Mouse (Mus musculus) limb, embryonic 15.5 days (tissue): ENCODE measurements around the gene Rnf182. TPM values are rescaled to one million over a fixed set of nuclear protein-coding genes. Genes with fewer than 3 reads are reported as not detected.

ENCODE experiments used
- ATAC-seq: fragments of 200-750 bp; cut with Nextera tagmentation; 2 replicates; pipeline ENCODE4 v1.8.0; 2017; ENCODE audit warnings: low read depth, moderate TSS enrichment; ENCODE audit not compliant: insufficient number of reproducible peaks, low FRiP score, low TSS enrichment
- H3K27ac ChIP-seq: fragments of 300-500 bp; sonication (generic); 2 replicates; pipeline ENCODE4 v1.5.1; 2015; ENCODE audit warnings: moderate library complexity, mild to moderate bottlenecking, inconsistent platforms
- H3K27me3 ChIP-seq: fragments of 300-500 bp; sonication (generic); 2 replicates; pipeline ENCODE4 v1.6.1; 2015; ENCODE audit warnings: inconsistent platforms
- H3K36me3 ChIP-seq: fragments of 300-500 bp; sonication (generic); 2 replicates; pipeline ENCODE4 v1.6.1; 2015; ENCODE audit warnings: inconsistent platforms
- H3K4me1 ChIP-seq: fragments of 300-500 bp; sonication (generic); 2 replicates; pipeline ENCODE4 v1.6.1; 2015; ENCODE audit warnings: inconsistent platforms
- H3K4me2 ChIP-seq: fragments of 300-500 bp; sonication (generic); 2 replicates; pipeline ENCODE4 v1.6.1; 2015; ENCODE audit warnings: mild to moderate bottlenecking, inconsistent platforms
- H3K4me3 ChIP-seq: fragments of 300-500 bp; sonication (generic); 2 replicates; pipeline ENCODE4 v1.5.1; 2015; ENCODE audit warnings: mild to moderate bottlenecking, inconsistent platforms
- H3K9ac ChIP-seq: fragments of 300-500 bp; sonication (generic); 2 replicates; pipeline ENCODE4 v1.6.1; 2015; ENCODE audit warnings: inconsistent platforms
- H3K9me3 ChIP-seq: fragments of 300-500 bp; sonication (generic); 2 replicates; pipeline ENCODE4 v1.6.1; 2016; ENCODE audit warnings: inconsistent platforms
- WGBS: fragments of 180-500 bp; shearing (Covaris S2); methylation state at CpG from one replicate; pipeline ENCODE4 v1.1.7; 2015; 5-methylcytosine and 5-hydroxymethylcytosine counted together
- polyA plus RNA-seq: library from polyadenylated mRNA; unstranded; fragments of >200 nt; fragmentation: Nextera tagmentation; extraction: Ambion mirVana; gene quantifications from 2 replicates; pipeline ENCODE4 v1.2.1, GENCODE M21; 2015

Rnf182 gene
- 6.6 TPM in 2 replicates for polyA plus RNA-seq

GRCm38 (mm10) chr13:43615577-43616254 lies at the start of gene Rnf182:
Rnf182 (plus strand) TSS chr13:43615710.
- 1% methylated on average over 57 of the region's 58 CpGs for WGBS

GRCm38 (mm10) chr13:43566184-43566583 lies 49.3 kb upstream of the Rnf182 start:
- Histone ChIP-seq H3K9ac (no peak overlapping the region), H3K9me3 (no peaks in the 10 kb centered on the region), H3K27ac (no peak overlapping the region), H3K4me3 (no peak overlapping the region), H3K4me2 (no peak overlapping the region), H3K27me3 (no peaks in the 10 kb centered on the region), H3K36me3 (no peaks in the 10 kb centered on the region), H3K4me1 (peaks cover 10% of the 10 kb centered on the region; the same call in 1 of the 2 replicates)
- no peak for ATAC-seq
- 90% methylated on average over 8 of the region's 8 CpGs for WGBS

More at GRCm38 (mm10) chr13:43615577-43616254, at the start of gene Rnf182:
- peak; percentile 85 for ATAC-seq
- Histone ChIP-seq H3K4me1 (peaks cover 18% of the 10 kb centered on the region), H3K4me3 (peak within 1 kb of the TSS; percentile 78), H3K27ac (peak within 1 kb of the TSS; percentile 69), H3K4me2 (peak within 1 kb of the TSS; percentile 90), H3K27me3 (no peaks in the 10 kb centered on the region), H3K9ac (peak within 1 kb of the TSS; percentile 75), H3K9me3 (no peaks in the 10 kb centered on the region), H3K36me3 (no peaks in the 10 kb centered on the region)

DNA sequence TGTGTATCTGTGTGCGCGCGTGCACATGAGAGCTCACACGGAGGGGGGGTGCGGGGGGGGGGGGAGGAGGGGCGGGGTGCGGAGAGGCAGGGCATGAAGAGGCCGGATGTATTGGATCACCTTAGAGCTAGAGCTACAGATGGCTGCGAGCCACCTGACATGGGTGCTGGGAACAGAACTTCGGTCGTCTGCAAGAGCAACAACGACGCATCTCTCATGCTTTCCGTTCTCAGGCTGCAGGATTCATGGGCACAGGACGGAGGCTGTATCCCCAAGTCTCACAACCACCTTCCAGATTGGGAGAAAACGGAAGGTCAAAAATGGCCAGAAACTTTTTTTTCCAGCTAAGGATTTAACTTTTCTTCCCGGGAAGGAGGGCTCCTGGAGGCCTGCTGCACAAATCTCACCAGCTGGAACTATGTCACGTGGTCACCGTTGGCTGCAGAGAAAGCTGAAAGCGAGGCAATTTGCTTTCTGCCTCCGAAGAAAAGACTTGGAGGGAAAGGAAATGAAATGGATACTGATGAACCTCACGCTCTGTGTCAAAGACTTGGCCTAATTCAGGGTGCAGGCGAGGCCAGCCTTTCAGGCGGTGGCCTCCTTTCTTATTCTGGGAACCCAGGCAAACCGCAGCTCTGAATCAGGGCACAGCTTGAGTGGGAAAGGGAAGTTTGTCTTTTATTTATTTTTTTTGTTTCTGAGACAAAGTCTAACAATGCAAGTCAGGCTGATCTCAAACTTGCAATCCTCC lies 48.2 kb upstream of the Rnf182 start:
- Histone ChIP-seq H3K9ac (no peak overlapping the region), H3K36me3 (no peaks in the 10 kb centered on the region), H3K4me1 (peaks cover 9% of the 10 kb centered on the region; the same call in 1 of the 2 replicates), H3K9me3 (no peaks in the 10 kb centered on the region), H3K27me3 (no peaks in the 10 kb centered on the region), H3K4me2 (no peak overlapping the region), H3K27ac (no peak overlapping the region), H3K4me3 (no peak overlapping the region)
- 59% methylated on average over 24 of the region's 25 CpGs for WGBS
- no peak for ATAC-seq

GRCm38 (mm10) chr13:43573979-43574378 lies 41.5 kb upstream of the Rnf182 start:
- 74% methylated on average over 2 of the region's 2 CpGs for WGBS
- no peaks in the 10 kb centered on the region for H3K4me1 ChIP-seq
- H3K9ac ChIP-seq = no peak overlapping the region
- ATAC-seq = no peak
- no peaks in the 10 kb centered on the region for H3K9me3 ChIP-seq
- no peak overlapping the region for H3K4me3 ChIP-seq
- no peaks in the 10 kb centered on the region for H3K36me3 ChIP-seq
- H3K27me3 ChIP-seq = no peaks in the 10 kb centered on the region
- H3K27ac ChIP-seq = no peak overlapping the region
- H3K4me2 ChIP-seq = no peak overlapping the region

GRCm38 (mm10) chr13:43575431-43575830 lies 40.1 kb upstream of the Rnf182 start:
- Histone ChIP-seq H3K9ac (no peak overlapping the region), H3K9me3 (no peaks in the 10 kb centered on the region), H3K4me3 (no peak overlapping the region), H3K27me3 (no peaks in the 10 kb centered on the region), H3K4me1 (peaks cover 10% of the 10 kb centered on the region), H3K4me2 (no peak overlapping the region), H3K27ac (no peak overlapping the region), H3K36me3 (no peaks in the 10 kb centered on the region)
- no peak for ATAC-seq
- 89% methylated on average over 5 of the region's 5 CpGs for WGBS

GRCm38 (mm10) chr13:43577254-43577653 lies 38.3 kb upstream of the Rnf182 start:
- H3K4me2 ChIP-seq = no peak overlapping the region
- H3K9me3 ChIP-seq = no peaks in the 10 kb centered on the region
- H3K27me3 ChIP-seq = no peaks in the 10 kb centered on the region
- no peak for ATAC-seq
- no peaks in the 10 kb centered on the region for H3K36me3 ChIP-seq
- H3K4me3 ChIP-seq = no peak overlapping the region
- WGBS = 66% methylated on average over 5 of the region's 5 CpGs
- peaks cover 10% of the 10 kb centered on the region for H3K4me1 ChIP-seq
- H3K27ac ChIP-seq = no peak overlapping the region
- no peak overlapping the region for H3K9ac ChIP-seq

DNA sequence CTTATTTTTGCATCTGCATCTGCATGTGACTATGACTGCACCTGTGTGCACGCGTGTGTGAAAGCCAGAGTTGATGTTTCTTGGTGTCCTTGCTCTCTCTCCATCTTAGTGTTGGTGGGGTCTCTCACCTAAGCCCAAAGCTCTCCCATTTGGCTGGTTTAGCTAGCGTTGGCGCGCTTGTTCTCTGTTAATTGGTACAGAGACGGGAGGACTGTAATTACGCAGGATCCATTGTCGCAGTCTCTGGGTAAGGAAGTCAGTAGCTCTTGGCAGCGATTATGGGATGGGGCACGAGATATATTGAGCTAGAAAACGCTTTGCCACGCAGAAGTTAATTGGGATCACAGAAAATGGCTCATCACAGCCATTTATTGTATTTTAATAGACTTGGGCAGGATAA lies 37.7 kb upstream of the Rnf182 start:
- WGBS = 88% methylated on average over 12 of the region's 12 CpGs
- Histone ChIP-seq H3K4me1 (peaks cover 10% of the 10 kb centered on the region), H3K27me3 (no peaks in the 10 kb centered on the region), H3K9ac (no peak overlapping the region), H3K9me3 (no peaks in the 10 kb centered on the region), H3K27ac (no peak overlapping the region), H3K4me3 (no peak overlapping the region), H3K36me3 (no peaks in the 10 kb centered on the region), H3K4me2 (no peak overlapping the region)
- ATAC-seq = no peak

- H3K9ac ChIP-seq = no peak overlapping the region
- no peak overlapping the region for H3K27ac ChIP-seq
- H3K27me3 ChIP-seq = no peaks in the 10 kb centered on the region
- no peak overlapping the region for H3K4me3 ChIP-seq
- ATAC-seq = no peak
- H3K4me2 ChIP-seq = peak overlapping the region; percentile 25; the same call in 1 of the 2 replicates
- H3K9me3 ChIP-seq = no peaks in the 10 kb centered on the region
- H3K4me1 ChIP-seq = peaks cover 15% of the 10 kb centered on the region
- H3K36me3 ChIP-seq = no peaks in the 10 kb centered on the region
- 21% methylated on average over 18 of the region's 18 CpGs for WGBS
Measured at GRCm38 (mm10) chr13:43579740-43580139, 35.8 kb upstream of the Rnf182 start.

GRCm38 (mm10) chr13:43580661-43581060 lies 34.8 kb upstream of the Rnf182 start:
- WGBS = 82% methylated on average over 5 of the region's 5 CpGs
- H3K36me3 ChIP-seq = no peaks in the 10 kb centered on the region
- no peak overlapping the region for H3K27ac ChIP-seq
- H3K9me3 ChIP-seq = no peaks in the 10 kb centered on the region
- no peak overlapping the region for H3K9ac ChIP-seq
- H3K4me1 ChIP-seq = peaks cover 15% of the 10 kb centered on the region
- H3K4me2 ChIP-seq = no peak overlapping the region
- H3K27me3 ChIP-seq = no peaks in the 10 kb centered on the region
- no peak for ATAC-seq
- no peak overlapping the region for H3K4me3 ChIP-seq

DNA sequence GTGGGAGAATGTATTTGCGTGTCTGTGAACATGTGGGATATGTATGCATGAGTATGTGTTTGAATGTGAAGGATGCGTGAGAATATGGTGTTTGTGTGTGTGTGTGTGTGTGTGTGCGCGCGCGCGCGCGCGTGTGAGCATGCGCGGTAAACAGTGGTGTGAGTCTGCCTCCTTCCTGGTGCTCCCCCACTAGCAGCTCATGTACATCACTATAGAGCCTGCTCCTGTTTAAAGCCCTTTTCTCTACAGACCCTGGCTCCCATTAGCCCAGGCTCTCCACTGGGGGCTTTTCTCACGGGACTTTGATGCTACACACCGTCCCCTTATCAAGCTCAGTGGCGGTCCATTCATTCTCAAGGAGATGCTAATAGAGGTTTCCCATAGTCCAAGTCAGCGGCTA lies 32.5 kb upstream of the Rnf182 start:
- no peaks in the 10 kb centered on the region for H3K9me3 ChIP-seq
- ATAC-seq = no peak
- no peak overlapping the region for H3K4me3 ChIP-seq
- no peak overlapping the region for H3K4me2 ChIP-seq
- no peaks in the 10 kb centered on the region for H3K36me3 ChIP-seq
- no peak overlapping the region for H3K27ac ChIP-seq
- H3K27me3 ChIP-seq = no peaks in the 10 kb centered on the region
- peaks cover 18% of the 10 kb centered on the region for H3K4me1 ChIP-seq
- WGBS = 40% methylated on average over 16 of the region's 16 CpGs
- H3K9ac ChIP-seq = no peak overlapping the region

DNA sequence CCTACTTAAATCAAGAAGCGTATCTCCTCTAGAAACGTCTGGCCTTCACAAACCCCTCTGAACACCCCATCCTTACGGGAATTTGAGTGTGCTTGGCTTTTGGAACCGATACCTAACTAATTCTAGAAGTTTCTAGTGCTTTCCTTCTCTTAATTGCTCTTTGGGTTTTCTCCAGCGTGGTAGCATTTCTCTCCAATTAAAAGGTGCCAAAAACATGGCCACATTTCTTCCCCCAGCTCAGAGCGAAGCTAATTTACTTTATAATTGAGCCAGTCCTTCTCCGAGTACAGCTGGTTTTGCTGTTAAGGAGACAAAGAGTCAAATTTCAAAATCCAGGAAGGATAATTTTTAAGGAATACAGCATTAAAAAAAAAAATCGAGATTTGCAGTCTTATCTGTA lies 32.0 kb upstream of the Rnf182 start:
- Histone ChIP-seq H3K9me3 (no peaks in the 10 kb centered on the region), H3K4me2 (no peak overlapping the region), H3K4me3 (no peak overlapping the region), H3K27ac (no peak overlapping the region), H3K4me1 (peaks cover 23% of the 10 kb centered on the region), H3K36me3 (no peaks in the 10 kb centered on the region), H3K27me3 (no peaks in the 10 kb centered on the region), H3K9ac (no peak overlapping the region)
- WGBS = 35% methylated on average over 8 of the region's 8 CpGs
- no peak for ATAC-seq

DNA sequence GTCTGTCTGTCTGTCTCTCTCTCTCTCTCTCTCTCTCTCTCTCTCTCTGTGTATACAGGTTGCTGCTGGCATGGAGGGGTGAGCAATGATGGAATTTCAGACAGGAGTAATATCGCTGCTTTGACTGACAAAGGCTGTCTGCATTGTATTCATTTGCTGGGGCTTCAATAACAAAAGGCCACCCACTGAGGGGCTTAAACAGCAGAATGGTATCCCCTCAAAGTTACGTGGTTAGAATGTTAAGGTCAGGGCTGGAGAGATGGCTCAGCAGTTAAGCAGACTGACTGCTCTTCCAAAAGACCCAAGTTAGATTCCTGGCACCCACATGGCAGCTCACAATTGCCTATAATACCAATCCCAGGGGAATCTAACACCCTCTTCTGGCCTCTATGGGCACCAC lies 30.2 kb upstream of the Rnf182 start:
- peaks cover 24% of the 10 kb centered on the region for H3K4me1 ChIP-seq
- 66% methylated on average over 2 of the region's 2 CpGs for WGBS
- H3K4me2 ChIP-seq = no peak overlapping the region
- H3K9ac ChIP-seq = no peak overlapping the region
- no peak overlapping the region for H3K4me3 ChIP-seq
- H3K27me3 ChIP-seq = no peaks in the 10 kb centered on the region
- ATAC-seq = no peak
- no peaks in the 10 kb centered on the region for H3K36me3 ChIP-seq
- no peaks in the 10 kb centered on the region for H3K9me3 ChIP-seq
- H3K27ac ChIP-seq = no peak overlapping the region
